Comparison of ENCODE assay signal across 10 mouse cellular contexts in genomic region chr13:12072112-12072511, GRCm38 (mm10). TPM values are rescaled to one million over a fixed set of nuclear protein-coding genes. Genes with fewer than 3 reads are reported as not detected.
DNase-seq lines count a peak whose midpoint lies in the region; ATAC-seq and TF ChIP-seq lines count a peak whose summit lies in the region.
"Had no signal": no experiment of that assay in that cellular context is flagged by ENCODE, and none has a peak within 500 bp of the region (broad histone marks: within the 10 kb centered on the region; RNA-seq: fewer than 3 reads in every experiment).

No protein-coding gene starts in this region.

- DNase-seq in gastrocnemius, adult 2 months, result no peak
- no peak for DNase-seq in gastrocnemius, postnatal 4 days (ENCODE audit: low spot score in 2 of 2)
- DNase-seq in lung, postnatal 36 days, result peak; percentile 7
- DNase-seq in lung, adult 2 months, result no peak
- no peak for DNase-seq in left cerebral cortex, adult 18-20 months (ENCODE audit: low spot score in 2 of 2)
- DNase-seq in right cerebral cortex, postnatal 4 days, result no peak

- no peak for TF ChIP-seq CTCF in gastrocnemius, adult 2 months (IDR thresholded peaks at IDR 0.05)
- TF ChIP-seq CTCF in lung, adult 2 months (IDR thresholded peaks at IDR 0.05; ENCODE audit: insufficient read depth, low read length), result no peak

- 28% methylated on average over 3 of the region's 3 CpGs for WGBS in lung, adult 2 months
- 15% methylated on average over 3 of the region's 3 CpGs for WGBS in forebrain, embryonic 13.5 days
- WGBS in midbrain, embryonic 16.5 days, result 18% methylated on average over 3 of the region's 3 CpGs

- peak; percentile 77 for ATAC-seq in forebrain, embryonic 13.5 days
- ATAC-seq in midbrain, embryonic 16.5 days, result peak; percentile 61

- intact Hi-C loops in gastrocnemius, adult 2 months (cut with DNase I), result no loop called here

- H3K27me3 ChIP-seq in forebrain, embryonic 13.5 days, result no peaks in the 10 kb centered on the region
- H3K27me3 ChIP-seq in midbrain, embryonic 16.5 days (ENCODE audit: control insufficient read depth, insufficient read depth, low read depth, low read length), result no peaks in the 10 kb centered on the region

- no peak overlapping the region for H3K4me3 ChIP-seq in gastrocnemius, adult 2 months
- no peak overlapping the region for H3K4me3 ChIP-seq in lung, adult 2 months (replicated peaks; ENCODE audit: extremely low read depth, low read depth, low read length)
- H3K4me3 ChIP-seq in forebrain, embryonic 13.5 days, result no peak overlapping the region
- no peak overlapping the region for H3K4me3 ChIP-seq in midbrain, embryonic 16.5 days (ENCODE audit: low read depth, low read length)

- H3K4me1 ChIP-seq in lung, adult 2 months (ENCODE audit: control insufficient read depth, insufficient read depth, low read length), result no peaks in the 10 kb centered on the region
- H3K4me1 ChIP-seq in forebrain, embryonic 13.5 days, result peaks cover 11% of the 10 kb centered on the region
- peaks cover 5% of the 10 kb centered on the region; the same call in 1 of the 2 replicates for H3K4me1 ChIP-seq in midbrain, embryonic 16.5 days (ENCODE audit: control insufficient read depth, insufficient read depth, low read length)

- no peaks in the 10 kb centered on the region for H3K36me3 ChIP-seq in forebrain, embryonic 13.5 days (ENCODE audit: poor library complexity, severe bottlenecking)
- H3K36me3 ChIP-seq in midbrain, embryonic 16.5 days (ENCODE audit: control insufficient read depth, insufficient read depth, low read length), result no peaks in the 10 kb centered on the region
- H3K36me3 ChIP-seq: G1E had no signal

- H3K9ac ChIP-seq in forebrain, embryonic 13.5 days, result no peak overlapping the region
- no peak overlapping the region for H3K9ac ChIP-seq in midbrain, embryonic 16.5 days (ENCODE audit: low read depth, low read length)

- no peak for TF ChIP-seq POLR2A in lung, adult 2 months (IDR thresholded peaks at IDR 0.05; ENCODE audit: borderline replicate concordance, extremely low read depth, low read depth, low read length)

- H3K4me2 ChIP-seq in forebrain, embryonic 13.5 days, result no peak overlapping the region
- no peak overlapping the region for H3K4me2 ChIP-seq in midbrain, embryonic 16.5 days (ENCODE audit: low read length)

- no peaks in the 10 kb centered on the region for H3K9me3 ChIP-seq in forebrain, embryonic 13.5 days (replicated peaks)
- H3K9me3 ChIP-seq in midbrain, embryonic 16.5 days (replicated peaks; ENCODE audit: control insufficient read depth, low read length, poor library complexity, severe bottlenecking), result no peaks in the 10 kb centered on the region
- H3K9me3 ChIP-seq: G1E had no signal

- peak overlapping the region; percentile 35; the same call in 1 of the 2 replicates for H3K27ac ChIP-seq in gastrocnemius, adult 2 months
- H3K27ac ChIP-seq in forebrain, embryonic 13.5 days, result no peak overlapping the region
- no peak overlapping the region for H3K27ac ChIP-seq in midbrain, embryonic 16.5 days (ENCODE audit: low read length)
- H3K27ac ChIP-seq: macrophage had no signal

RNA-seq across cellular contexts. Expression of gene Ryr2, which starts 34.6 kb away (rescaled TPM):
- total RNA-seq in gastrocnemius, adult 2 months (2021), result under 1 TPM; 0.18 to 0.20 TPM
- total RNA-seq in gastrocnemius, postnatal 4 days (2021), result under 1 TPM; 0.47 to 0.88 TPM
- 2.3 and 4.1 TPM in 2 replicates for polyA plus RNA-seq in lung, adult 2 months (2012; rRNA removed)
- polyA plus RNA-seq in forebrain, embryonic 13.5 days (2015; fragmentation: Nextera tagmentation; extraction: Ambion mirVana), result 0.53 and 1.2 TPM in 2 replicates
- polyA plus RNA-seq in midbrain, embryonic 16.5 days (2015; fragmentation: Nextera tagmentation; extraction: Ambion mirVana), result 3.5 and 4.2 TPM in 2 replicates
- 100 to 1,000 TPM; 150 to 159 TPM for total RNA-seq in left cerebral cortex, adult 18-20 months (2021)
- polyA plus RNA-seq: G1E, macrophage had no signal

Comparison
In these comparisons a context has a peak if more than half of its experiments do, and no peak if none do; other contexts are left out.
1. RNA of gene Ryr2, which starts 34.6 kb away (total RNA-seq): 150 to 159 TPM in left cerebral cortex, adult 18-20 months; 0.47 to 0.88 TPM in gastrocnemius, postnatal 4 days and 0.18 to 0.20 TPM in gastrocnemius, adult 2 months; every median in the first group is over 10 times any median in the second.